Mouse (Mus musculus): ENCODE results near the gene Naaladl1.

Gene Naaladl1

DNA sequence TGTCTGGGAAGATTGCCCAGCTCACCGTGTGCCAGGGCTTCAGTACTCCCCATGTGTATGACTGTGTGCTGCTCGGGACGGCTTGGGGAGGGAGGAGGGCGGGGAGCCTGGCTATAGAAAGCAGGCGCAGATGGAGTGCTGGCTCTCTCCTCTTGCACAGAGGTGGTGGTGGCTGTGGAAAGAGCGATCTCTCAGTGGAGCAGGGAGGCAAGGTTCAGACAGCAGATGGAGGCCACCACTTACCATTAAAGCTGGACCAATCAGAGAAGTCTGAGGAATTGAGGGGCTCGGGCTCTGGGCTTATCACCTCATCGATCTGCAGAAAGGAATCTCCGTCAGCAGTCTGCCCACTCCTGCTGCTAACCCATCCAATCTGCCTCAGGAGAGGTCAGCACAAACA lies 23.4 kb upstream of the Naaladl1 start, which contains the start of gene Gm28374:
Gene Gm28374 (minus strand): TSS at position 101 of the 400 bp plus-strand sequence.
- DNase-seq (ENCODE audit: extremely low spot score, low spot score): no peak

DNA sequence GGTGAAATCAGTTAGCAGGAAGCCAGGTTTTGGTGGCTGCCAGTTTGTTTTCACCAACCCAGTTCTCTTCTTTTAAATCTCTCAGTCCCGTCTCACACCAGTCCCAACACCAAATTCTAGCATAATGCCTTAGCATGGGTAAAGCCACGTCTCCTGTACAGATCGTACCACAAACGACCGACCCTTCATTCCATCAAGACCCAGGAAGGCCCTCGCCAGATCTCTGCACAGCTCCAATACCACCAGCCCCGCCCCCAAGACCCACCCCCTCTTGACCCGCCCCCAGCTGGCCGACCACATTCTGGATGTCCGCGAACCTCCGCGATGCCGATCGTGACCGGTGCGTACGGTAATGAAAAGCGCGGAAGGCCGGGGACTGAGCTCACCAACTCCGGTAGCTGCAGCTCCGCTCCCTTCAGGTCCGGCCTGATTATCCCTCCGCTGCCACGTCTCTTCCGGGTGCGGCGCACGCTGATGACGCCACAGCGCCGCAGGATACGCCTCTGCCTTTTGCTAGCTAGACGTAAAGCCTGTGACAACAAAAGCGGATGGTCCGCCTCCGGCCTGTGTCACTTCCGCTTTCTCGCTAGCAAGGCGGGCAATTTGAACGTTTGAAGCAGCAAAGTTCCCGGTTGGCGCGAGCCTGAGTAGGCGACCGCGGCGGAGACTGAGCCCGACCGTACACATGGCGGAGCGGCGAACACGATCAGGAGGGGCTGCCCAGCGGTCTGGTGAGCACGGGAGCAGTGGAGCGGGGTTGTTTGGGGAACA lies 20.9 kb upstream of the Naaladl1 start, which contains the start of the genes Zfpl1 and Cdca5:
Gene Zfpl1 (minus strand): TSS at position 479 of the 771 bp plus-strand sequence.
Gene Cdca5 (plus strand): TSS at position 506 of the 771 bp plus-strand sequence.
- DNase-seq (ENCODE audit: extremely low spot score, low spot score): peak; percentile 97

DNA sequence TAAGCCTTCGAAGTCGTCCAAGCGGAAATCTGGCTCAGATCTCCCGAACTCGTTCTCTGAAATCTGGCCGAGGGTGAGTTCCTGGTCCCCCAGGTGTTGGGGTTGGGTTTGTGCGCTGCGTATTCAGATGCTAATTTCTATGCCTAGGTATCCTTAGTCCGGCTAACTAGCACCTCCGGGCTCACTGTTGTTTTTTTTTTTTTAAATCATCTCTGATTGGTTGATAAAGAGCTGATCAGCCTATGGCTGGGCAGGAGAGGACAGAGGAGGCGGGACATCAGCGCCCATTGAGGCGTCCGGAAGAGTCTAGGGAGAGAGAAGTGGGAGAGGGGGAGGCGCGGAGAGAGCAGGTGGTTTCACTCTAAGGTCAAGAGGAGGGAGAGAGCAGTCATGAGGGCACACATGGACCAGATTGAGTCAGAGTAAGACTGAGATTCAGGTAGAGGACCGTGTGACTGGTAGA lies 20.1 kb upstream of the Naaladl1 start:
- DNase-seq (ENCODE audit: extremely low spot score, low spot score): peak; percentile 68

DNA sequence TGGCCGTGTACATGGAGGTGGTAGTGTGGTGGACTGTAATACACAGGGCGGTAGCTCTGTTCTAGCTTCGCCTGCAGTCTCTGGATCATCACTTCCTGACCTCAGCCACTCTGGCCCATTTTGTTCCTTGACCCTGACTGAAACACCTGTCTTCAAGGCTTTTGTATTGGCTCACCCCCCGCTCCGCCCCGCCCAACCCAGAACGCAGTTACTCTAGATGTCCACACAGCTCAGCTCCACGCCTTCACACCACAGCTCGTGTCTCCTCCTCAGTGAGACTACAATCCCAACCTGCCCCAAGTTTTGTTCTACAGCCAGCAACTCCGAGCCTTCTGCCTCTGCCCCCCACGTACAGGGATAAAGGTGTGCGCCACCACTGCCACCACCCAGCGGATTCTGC lies 16.7 kb upstream of the Naaladl1 start:
- DNase-seq (ENCODE audit: extremely low spot score, low spot score): no peak

DNA sequence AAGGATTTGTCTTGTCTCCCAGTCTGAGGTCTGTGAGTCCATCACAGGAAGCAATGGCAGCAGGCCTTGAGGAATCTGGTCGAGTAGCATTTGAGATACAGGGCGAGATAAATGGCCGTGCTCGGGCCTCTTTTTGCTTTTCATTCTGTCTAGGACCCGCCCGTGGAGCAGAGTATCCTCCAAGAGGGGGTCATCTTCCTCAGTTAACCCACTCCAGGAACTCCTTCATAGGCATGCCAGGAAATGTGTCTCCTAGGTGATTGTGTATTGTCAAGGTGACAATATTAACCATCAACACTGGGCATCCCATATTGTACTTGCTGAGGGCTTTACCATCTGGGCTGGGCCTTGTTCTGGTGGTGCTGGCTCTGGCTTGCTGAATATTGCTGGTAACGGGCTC lies 11.5 kb upstream of the Naaladl1 start, which contains the start of gene AC131692.1:
Gene AC131692.1 (plus strand): TSS at position 301 of the 400 bp plus-strand sequence.
- DNase-seq (ENCODE audit: extremely low spot score, low spot score): no peak

DNA sequence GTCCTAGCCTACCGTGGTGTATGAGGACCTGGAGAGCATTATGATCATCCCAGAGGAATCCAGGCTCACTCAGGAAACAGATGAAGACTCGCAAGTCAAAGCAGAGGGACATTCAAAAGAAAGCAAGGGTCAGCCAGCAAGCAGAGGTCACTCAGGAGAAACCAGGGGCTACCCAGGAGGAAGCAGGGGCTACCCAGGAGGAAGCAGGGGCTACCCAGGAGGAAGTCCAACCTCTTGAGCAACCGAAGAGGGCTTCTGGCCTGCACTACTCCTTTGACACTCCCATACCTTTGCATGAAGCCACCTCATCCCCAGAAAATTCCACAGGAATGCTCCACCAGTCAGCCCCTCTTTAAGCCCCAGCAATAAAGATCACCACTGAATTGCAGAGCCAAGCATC lies 7.7 kb upstream of the Naaladl1 start:
- no peak for DNase-seq (ENCODE audit: extremely low spot score, low spot score)

DNA sequence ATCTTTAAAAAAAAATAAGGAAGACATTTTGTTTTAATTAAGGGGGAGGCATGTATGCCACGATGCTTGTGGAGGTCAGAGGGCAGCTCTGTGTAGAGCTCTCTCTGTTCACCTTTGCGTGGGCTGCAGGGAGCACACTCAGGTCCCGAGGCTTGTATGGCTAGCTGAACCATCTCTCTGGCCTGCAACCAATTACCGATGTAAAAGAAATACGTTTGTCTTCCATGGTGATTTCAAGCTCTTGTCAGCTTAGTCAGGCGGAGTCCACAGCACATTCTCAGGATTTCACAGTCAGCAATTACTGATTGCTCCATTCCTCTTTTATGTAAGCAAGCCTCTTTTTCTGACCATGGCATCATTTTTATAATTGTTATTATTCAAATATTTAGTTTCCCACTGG lies 4.4 kb upstream of the Naaladl1 start:
- no peak for DNase-seq (ENCODE audit: extremely low spot score, low spot score)

DNA sequence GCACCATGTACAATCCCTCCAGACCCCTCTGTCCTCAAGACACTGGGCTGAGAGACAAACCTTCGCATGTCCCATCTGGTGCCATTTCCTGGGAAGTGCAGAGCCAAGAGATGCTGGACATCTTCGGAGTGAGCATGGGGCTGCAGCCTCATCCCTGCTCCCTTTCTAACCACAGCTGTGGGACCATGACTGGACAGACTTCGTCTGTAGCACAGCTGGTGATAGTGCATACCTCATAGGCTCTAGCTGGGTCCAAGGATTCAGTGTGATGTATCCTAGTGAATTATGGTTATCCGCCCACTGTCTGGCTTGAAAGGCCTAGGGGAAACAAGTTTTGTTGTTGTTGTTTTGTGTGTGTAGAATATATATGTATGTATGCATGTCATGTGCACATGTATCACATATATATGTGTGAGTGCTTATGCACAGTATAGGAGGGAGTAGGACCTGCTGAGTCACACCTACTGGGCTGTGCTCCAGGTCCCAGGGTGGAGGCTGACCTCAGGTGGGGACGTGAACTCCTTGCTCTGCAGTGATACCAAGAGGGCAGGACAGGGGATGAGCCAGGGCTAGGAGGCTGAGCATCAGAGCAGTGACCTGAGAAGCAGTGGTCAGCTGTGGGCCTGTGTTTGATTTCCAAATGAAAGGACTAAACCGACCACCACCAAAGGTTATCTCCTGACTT lies 3.3 kb upstream of the Naaladl1 start:
- no peak for DNase-seq (ENCODE audit: extremely low spot score, low spot score)

DNA sequence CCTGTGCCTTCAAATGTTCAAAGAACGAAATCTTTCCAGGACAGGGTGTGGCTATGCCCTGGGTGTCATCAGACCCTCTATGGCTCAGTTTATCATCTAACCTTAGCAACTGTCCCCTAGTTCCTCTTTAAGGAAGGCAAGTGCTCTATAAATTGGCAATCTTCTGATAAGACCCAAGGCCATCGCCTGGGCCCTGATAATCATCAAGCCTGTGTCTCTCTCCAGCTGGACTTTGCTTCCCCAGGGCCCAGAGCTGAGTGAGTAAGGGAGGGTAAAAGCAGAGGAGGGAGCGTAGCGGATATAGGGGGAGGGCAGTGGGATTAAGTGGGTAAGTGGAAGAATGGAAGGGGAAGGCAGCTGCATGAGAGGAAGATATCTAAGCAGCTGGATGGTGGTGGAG lies 1.1 kb upstream of the Naaladl1 start:
- DNase-seq (ENCODE audit: extremely low spot score, low spot score): no peak

DNA sequence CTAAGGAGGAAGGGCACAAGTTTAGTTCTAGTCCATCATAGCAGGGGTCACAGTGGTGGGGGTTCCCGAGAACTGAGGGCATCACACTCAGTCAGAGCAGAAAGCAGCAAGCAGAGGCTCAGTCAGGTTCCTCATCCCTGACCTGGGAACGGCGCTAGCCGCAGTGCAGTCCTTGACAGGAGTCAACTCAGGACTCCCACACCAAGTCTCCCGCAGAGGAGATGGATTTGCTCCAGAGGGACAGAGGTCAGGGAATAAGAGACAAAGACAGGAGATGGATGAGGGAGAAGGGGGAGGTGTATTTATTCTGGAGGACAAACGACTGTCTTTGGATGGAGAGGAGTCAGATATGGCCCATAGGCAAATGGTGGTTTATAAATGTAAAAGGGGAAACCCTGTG lies 7.5 kb downstream of the Naaladl1 start:
- no peak for DNase-seq (ENCODE audit: extremely low spot score, low spot score)

DNA sequence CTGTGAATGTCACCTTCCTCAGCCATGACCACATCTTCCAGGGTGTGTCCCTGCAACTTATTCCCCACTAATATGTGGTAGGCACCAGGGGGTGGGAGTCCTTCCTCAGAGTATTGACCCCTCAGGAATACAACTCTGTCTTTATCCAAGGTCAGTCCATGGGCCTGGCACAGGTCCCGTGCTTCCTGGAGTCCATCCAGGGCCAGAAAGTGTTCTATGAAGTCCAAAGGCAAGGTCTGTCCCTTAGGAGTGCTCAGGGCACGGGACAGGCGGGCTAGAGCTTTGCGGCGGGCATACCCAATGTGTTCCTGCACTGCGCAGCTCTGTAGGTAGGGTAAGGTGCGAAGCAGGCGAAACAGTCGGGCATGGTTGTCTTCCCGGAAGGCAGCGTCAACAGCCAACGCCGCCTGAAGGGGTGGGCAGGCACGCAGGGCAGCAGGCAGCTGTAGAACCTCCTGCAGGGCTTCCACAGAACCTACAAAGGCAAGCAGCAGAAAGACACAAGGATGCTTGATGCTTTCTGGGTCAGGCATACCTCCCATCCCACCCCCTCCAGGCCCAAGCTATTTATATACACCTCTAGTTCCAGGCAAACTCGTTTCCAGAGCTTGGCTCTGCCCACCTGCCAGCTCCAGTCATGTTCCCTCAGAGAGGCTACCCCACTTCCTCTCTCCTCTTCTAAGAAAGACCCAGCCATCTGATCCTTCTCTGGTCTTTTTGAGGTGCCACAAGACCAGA lies 10.7 kb downstream of the Naaladl1 start:
- no peak for DNase-seq (ENCODE audit: extremely low spot score, low spot score)

DNA sequence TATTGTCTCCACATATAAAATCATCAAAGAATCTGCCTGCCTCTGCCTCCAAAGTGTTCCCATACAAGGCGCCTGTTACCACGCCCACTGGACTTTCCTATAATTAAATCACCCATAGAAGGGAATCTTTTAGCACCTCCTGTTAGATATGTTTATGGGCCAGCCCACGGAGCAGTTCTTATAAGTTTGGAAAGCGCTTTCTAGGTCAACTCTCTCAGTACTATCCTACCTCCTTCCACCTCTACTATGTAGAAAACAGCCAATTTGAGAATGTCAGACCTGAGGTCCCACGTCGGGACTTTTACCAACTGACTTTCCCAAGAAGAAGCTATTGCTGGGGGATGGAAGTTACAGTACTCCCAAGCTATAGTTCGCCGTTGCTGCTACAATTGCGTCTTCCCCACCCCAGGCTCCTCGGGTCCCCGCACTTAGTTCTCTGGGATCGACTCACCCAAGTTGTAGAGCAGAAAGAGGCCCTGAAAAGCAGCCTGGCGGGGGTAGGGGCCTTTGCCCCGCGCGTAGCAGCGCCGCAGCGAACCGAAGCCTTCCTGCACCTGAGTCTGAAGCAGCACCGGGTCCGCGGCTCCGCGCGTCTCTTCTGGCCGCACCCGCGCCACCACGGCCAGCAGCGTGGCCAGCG lies 11.9 kb downstream of the Naaladl1 start:
- DNase-seq (ENCODE audit: extremely low spot score, low spot score): no peak

DNA sequence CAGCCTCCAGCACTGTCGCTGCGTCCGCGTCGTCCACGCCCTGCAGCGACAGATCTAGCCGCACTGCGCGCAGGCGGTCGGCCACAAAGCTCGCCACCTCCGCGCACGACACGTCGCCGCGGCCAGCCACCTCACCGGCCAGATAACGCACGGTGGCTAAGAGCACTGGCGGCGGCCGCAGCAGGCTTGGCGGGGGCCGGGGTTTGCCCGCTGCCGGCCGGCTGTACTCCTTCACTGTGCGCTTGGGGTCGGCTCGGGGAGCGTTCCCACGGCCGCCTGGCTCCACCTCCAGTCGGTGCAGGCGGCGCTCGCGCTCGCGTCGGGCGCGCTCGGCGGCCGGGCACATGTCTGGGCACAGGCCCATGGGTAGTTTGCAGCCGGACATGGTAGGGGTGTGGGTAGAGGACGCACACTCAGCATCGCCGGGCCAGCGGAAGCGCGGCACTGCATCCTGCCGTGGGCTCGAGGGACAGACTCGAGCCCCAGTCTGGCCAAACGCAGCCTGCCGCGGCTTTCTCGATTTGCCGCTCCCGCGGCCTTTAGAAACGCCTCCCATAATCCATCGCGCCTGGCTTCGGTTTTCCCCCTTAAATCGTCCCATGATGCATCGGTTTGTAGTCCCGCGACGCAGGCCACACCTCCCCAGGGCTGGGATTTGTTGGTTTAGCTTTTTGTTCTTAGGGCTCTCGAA lies 12.5 kb downstream of the Naaladl1 start, which contains the start of gene Sac3d1:
Gene Sac3d1 (minus strand): TSS at position 665 of the 691 bp plus-strand sequence.
- peak; percentile 89 for DNase-seq (ENCODE audit: extremely low spot score, low spot score)

DNA sequence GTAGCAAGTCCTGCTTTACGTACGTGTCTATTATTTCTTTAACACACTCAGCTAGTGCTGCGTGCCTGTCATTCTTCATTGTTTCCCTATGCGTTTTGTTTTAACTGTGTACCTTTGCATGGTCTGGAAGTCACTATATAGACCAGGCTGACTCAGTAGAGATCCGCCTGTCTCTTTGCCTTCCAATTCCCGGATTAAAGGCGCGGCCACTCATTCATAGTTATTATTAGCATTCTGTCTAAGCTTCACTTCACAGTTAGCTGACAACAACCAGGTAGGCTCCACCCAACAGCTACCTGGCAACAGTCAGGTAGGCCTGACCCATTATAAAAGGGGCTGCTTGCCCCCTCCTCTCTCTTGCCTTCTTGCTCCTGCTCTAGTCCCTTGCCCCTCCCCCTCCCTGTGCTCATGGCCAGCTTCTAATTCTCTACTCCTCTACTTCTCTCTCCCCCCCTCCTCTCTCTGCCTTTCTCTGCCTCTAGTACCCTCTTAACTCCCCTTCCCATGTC lies 13.1 kb downstream of the Naaladl1 start:
- DNase-seq (ENCODE audit: extremely low spot score, low spot score): no peak

DNA sequence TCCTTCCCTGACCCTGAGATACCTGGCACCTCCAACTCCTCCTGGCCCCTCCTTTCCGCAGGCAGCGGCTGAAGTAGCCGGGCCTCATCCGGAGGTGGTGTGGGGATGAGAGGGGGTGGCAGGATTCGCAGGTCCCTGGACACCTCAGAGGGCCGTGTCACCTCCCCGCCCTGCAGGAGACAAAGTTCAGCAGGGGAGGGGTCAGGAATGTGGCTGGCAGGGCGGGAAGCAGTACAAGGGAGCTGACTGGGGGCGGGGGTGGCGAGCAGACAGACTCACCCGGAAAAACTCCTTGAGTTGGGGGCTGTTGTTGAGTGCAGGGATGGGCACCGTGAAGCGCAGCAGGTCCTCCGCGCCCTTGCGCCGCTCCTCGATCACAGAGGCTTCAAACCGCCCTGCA lies 16.2 kb downstream of the Naaladl1 start:
- no peak for DNase-seq (ENCODE audit: extremely low spot score, low spot score)

DNA sequence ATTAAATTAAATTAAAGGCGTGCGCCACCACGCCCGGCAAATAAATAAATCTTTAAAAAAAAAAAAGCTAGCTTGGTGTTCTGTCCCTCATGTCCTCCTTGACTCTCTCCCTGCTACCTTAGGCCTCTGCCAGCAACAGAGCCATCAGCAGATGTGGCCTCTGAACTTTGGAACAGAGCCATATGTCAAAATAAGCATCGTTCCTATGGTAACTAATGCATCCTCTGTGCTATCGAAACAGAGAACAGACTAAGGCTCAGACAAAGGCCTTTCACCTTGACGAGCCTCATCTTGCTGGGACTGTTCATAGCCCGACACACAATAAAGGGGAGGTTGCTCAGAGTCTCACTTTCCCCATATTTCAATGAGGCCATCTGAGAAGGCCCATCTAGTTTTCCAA lies 17.7 kb downstream of the Naaladl1 start:
- peak; percentile 41 for DNase-seq (ENCODE audit: extremely low spot score, low spot score)

DNA sequence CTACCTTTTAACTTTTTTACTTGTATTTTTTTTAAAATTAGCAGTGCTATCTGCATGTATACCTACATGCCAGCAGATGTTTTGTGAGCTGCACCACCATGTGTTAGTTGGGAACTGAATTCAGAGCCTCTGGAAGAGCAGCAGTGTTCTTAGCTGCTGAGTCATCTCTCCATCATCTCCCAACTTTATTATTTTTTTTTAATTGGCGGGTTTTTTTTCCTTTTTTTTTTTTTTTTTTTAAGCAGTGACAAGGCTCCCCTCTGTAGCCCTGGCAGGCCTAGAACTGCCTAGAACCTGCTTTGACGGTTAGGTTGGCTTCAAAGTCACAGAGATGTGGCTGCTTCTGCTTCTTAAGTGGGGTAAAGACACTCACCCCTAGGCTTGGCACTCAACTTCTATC lies 19.3 kb downstream of the Naaladl1 start:
- no peak for DNase-seq (ENCODE audit: extremely low spot score, low spot score)

DNA sequence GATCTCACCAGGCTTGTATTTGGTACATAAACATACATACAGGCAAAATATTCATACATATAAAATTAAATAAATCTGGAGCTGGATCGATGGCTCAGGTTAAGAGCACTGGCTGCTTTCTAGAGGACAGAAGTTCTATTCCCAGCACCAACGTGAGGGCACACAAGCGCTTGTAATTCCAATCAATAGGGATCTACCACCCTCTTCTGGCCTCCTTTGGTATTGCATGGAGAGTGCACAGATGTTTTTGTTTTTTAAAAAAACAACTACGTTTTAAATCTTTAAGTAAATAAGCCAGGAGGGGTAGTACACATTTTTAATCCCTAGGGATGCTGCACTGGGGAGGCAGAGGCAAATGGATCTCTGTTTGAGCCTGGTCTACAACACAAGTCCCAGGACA lies 20.7 kb downstream of the Naaladl1 start:
- DNase-seq (ENCODE audit: extremely low spot score, low spot score): peak; percentile 50

DNA sequence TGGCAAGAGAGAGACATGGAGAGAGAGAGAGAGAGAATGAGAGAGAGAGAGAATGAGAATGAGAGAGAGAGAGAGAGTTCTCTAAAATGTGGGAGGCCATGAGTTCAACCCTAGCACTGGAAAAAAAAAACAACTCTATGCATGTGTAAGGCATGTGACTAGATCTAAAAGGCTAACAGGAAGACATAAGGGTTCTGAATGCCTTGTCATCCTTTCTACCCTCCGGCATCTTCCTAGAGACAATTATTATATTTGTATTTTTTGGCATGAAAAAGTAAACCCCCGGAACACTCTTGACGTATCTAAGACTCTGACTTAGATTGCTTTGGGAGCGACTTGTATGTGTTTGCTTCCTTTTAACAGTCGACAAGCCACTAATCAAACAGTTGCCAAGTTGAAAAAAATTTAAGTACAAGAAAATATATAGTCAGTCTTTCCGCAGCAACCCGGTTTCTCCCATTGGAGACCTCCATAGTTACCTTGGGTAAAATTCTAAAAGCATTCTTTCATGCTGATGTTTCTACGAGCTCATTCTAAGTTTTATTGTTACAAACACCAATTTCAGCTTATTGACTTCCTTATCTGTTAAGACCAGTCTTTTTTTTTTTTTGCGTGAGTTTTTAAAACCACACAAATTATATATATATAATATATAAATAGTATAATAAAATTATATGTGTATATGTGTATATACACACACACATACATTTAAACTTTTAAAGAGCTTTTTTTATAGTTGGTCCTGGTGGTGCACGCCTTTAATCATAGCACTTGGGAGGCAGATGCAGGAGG lies 21.4 kb downstream of the Naaladl1 start:
- no peak for DNase-seq (ENCODE audit: extremely low spot score, low spot score)
